Mouse (Mus musculus): ENCODE measurements around the gene Cdhr5. TPM values are rescaled to one million over a fixed set of nuclear protein-coding genes. Genes with fewer than 3 reads are reported as not detected.

Gene Cdhr5
- polyA plus RNA-seq, 1 experiment = 145 TPM

DNA sequence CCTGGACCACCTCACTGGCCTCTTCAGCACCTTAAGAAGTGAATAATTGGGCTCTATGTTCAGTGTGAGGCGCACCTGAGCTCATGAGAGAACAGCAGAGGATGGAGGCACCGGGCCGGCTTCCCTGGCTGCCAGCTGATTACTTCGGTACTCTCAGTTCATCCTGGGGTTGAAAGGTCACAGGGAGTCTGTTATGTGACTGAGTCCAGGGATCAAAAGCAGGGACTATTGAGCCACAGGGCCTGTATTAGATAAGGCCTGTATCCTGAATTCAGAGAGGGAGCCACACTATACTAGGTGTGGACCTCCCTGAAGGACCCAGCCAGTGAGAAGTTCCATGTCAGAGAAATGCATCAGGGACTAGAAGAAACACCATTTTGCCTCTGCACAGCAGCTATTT lies 28.0 kb upstream of the Cdhr5 start:
- no peak for TF ChIP-seq CTCF (conservative IDR thresholded peaks at IDR 0.05; ENCODE audit: insufficient read depth, insufficient read length, low read depth, low read length)
- no peak for TF ChIP-seq POLR2A (IDR thresholded peaks at IDR 0.05; ENCODE audit: low read depth, low read length)

DNA sequence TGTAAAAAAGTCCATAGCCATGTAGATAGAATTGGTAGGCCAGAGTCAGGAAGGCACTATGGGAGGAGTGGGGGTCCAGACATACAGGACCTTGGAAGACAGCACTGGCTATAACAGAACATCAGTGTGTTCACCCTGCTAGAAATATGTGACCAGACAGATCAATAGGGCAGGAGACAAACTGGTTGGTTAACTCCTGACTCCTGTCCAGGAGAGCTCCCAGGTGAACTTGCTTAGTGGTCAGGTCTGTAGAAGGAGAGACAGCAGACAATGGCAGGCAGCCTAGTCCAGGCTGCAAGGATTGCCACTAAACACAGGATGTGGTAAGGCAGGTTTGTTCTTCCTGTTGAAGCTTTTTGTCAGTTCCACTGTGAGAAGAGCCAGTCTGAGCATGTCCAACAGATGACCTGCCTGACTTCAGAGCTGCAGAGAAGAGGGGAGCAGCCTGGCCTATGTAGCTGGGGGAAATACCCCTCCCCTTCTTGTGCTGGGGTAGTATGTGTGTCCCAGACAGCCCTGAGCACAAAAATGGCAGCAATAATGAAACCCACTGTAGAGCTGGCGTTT lies 26.2 kb upstream of the Cdhr5 start:
- TF ChIP-seq CTCF (conservative IDR thresholded peaks at IDR 0.05; ENCODE audit: insufficient read depth, insufficient read length, low read depth, low read length) (no peak), POLR2A (IDR thresholded peaks at IDR 0.05; ENCODE audit: low read depth, low read length) (no peak)
- 71% methylated on average over 1 of the region's 1 CpGs for WGBS
- Histone ChIP-seq H3K27ac (ENCODE audit: insufficient read depth, low read depth, low read length) (no peak overlapping the region), H3K36me3 (ENCODE audit: control insufficient read depth, insufficient read depth, low read length) (no peaks in the 10 kb centered on the region), H3K4me1 (ENCODE audit: control insufficient read depth, insufficient read depth, low read length) (peaks cover 3% of the 10 kb centered on the region; the same call in 1 of the 2 replicates), H3K27me3 (replicated peaks; ENCODE audit: control insufficient read depth, insufficient read depth, low read length) (no peaks in the 10 kb centered on the region), H3K4me3 (ENCODE audit: insufficient read depth, low read depth, low read length) (no peak overlapping the region)
- peak; percentile 56 for DNase-seq

More for the DNA sequence above, 28.0 kb upstream of the Cdhr5 start:
- Histone ChIP-seq H3K4me3 (ENCODE audit: insufficient read depth, low read depth, low read length) (no peak overlapping the region), H3K4me1 (ENCODE audit: control insufficient read depth, insufficient read depth, low read length) (peaks cover 3% of the 10 kb centered on the region; the same call in 1 of the 2 replicates), H3K27ac (ENCODE audit: insufficient read depth, low read depth, low read length) (no peak overlapping the region), H3K27me3 (replicated peaks; ENCODE audit: control insufficient read depth, insufficient read depth, low read length) (no peaks in the 10 kb centered on the region), H3K36me3 (ENCODE audit: control insufficient read depth, insufficient read depth, low read length) (no peaks in the 10 kb centered on the region)
- 55% methylated on average over 4 of the region's 4 CpGs for WGBS
- no peak for DNase-seq

DNA sequence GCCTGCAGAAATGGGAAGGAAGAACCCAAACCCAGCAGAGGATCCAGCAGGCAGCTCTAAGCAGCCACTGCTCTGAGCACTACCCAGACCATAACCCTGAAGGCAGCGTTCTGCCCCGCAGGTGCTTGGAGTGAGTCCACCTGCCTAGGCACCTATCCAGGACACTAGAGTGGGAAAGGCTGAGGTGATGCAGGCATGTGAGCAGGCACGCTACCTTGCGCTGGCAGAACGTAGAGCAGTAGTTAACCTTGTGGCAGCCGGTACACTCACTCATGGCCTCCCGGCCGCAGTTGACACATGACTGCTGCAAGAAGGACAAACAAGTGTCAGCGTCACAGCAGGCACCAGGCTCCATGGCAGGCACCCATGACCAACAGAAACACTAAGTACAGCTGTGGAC lies 24.8 kb upstream of the Cdhr5 start:
- Histone ChIP-seq H3K27me3 (replicated peaks; ENCODE audit: control insufficient read depth, insufficient read depth, low read length) (no peaks in the 10 kb centered on the region), H3K27ac (ENCODE audit: insufficient read depth, low read depth, low read length) (no peak overlapping the region), H3K4me3 (ENCODE audit: insufficient read depth, low read depth, low read length) (no peak overlapping the region), H3K4me1 (ENCODE audit: control insufficient read depth, insufficient read depth, low read length) (peaks cover 3% of the 10 kb centered on the region; the same call in 1 of the 2 replicates), H3K36me3 (ENCODE audit: control insufficient read depth, insufficient read depth, low read length) (no peaks in the 10 kb centered on the region)
- TF ChIP-seq CTCF (conservative IDR thresholded peaks at IDR 0.05; ENCODE audit: insufficient read depth, insufficient read length, low read depth, low read length) (no peak), POLR2A (IDR thresholded peaks at IDR 0.05; ENCODE audit: low read depth, low read length) (no peak)
- 73% methylated on average over 9 of the region's 9 CpGs for WGBS
- peak; percentile 73 for DNase-seq

DNA sequence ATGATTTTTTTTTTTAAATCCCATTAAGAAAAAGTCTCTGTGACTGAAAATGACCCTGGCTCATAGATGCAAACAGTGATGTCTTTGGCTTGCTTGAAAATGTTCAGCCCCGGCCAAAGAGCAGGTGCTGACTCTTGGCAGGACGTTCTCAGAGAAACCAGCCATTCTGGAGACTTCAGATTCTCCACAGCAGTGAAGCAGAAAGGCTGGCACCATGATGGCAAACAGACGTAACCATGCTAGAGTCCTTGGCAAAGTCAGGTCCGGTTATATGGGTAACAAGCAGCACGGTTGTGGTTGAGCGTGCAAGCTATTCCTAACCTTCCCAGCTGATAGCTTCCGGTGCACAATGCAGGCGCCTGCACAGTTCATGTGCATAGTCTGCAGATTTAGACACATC lies 22.6 kb upstream of the Cdhr5 start:
- WGBS = 81% methylated on average over 8 of the region's 8 CpGs
- H3K4me1 ChIP-seq (ENCODE audit: control insufficient read depth, insufficient read depth, low read length) = peaks cover 3% of the 10 kb centered on the region; the same call in 1 of the 2 replicates
- no peaks in the 10 kb centered on the region for H3K36me3 ChIP-seq (ENCODE audit: control insufficient read depth, insufficient read depth, low read length)
- DNase-seq = peak; percentile 41
- TF ChIP-seq CTCF (conservative IDR thresholded peaks at IDR 0.05; ENCODE audit: insufficient read depth, insufficient read length, low read depth, low read length) (no peak), POLR2A (IDR thresholded peaks at IDR 0.05; ENCODE audit: low read depth, low read length) (no peak)
- H3K4me3 ChIP-seq (ENCODE audit: insufficient read depth, low read depth, low read length) = no peak overlapping the region
- H3K27ac ChIP-seq (ENCODE audit: insufficient read depth, low read depth, low read length) = no peak overlapping the region
- 0 out of 2 replicates have a peak, but pooled peaks cover 2% of the 10 kb centered on the region for H3K27me3 ChIP-seq (replicated peaks; ENCODE audit: control insufficient read depth, insufficient read depth, low read length)

GRCm38 (mm10) chr7:141297926-141298650 lies 21.5 kb upstream of the Cdhr5 start:
- Histone ChIP-seq H3K4me3 (ENCODE audit: insufficient read depth, low read depth, low read length) (no peak overlapping the region), H3K27me3 (replicated peaks; ENCODE audit: control insufficient read depth, insufficient read depth, low read length) (peaks cover 3% of the 10 kb centered on the region; the same call in 1 of the 2 replicates), H3K36me3 (ENCODE audit: control insufficient read depth, insufficient read depth, low read length) (no peaks in the 10 kb centered on the region), H3K27ac (ENCODE audit: insufficient read depth, low read depth, low read length) (no peak overlapping the region), H3K4me1 (ENCODE audit: control insufficient read depth, insufficient read depth, low read length) (peaks cover 8% of the 10 kb centered on the region)
- no peak for TF ChIP-seq POLR2A (IDR thresholded peaks at IDR 0.05; ENCODE audit: low read depth, low read length)
- TF ChIP-seq CTCF (conservative IDR thresholded peaks at IDR 0.05; ENCODE audit: insufficient read depth, insufficient read length, low read depth, low read length) = no peak
- DNase-seq = no peak
- WGBS = 84% methylated on average over 3 of the region's 3 CpGs

- no peaks in the 10 kb centered on the region for H3K36me3 ChIP-seq (ENCODE audit: control insufficient read depth, insufficient read depth, low read length)
- WGBS = 10% methylated on average over 22 of the region's 22 CpGs
- peaks cover 3% of the 10 kb centered on the region; the same call in 1 of the 2 replicates for H3K27me3 ChIP-seq (replicated peaks; ENCODE audit: control insufficient read depth, insufficient read depth, low read length)
- H3K27ac ChIP-seq (ENCODE audit: insufficient read depth, low read depth, low read length) = no peak overlapping the region
- no peak for DNase-seq
- H3K4me1 ChIP-seq (ENCODE audit: control insufficient read depth, insufficient read depth, low read length) = peaks cover 5% of the 10 kb centered on the region
- 0 out of 2 replicates have a peak overlapping the region, but pooled peaks have one; percentile 3 for H3K4me3 ChIP-seq (ENCODE audit: insufficient read depth, low read depth, low read length)
- TF ChIP-seq CTCF (conservative IDR thresholded peaks at IDR 0.05; ENCODE audit: insufficient read depth, insufficient read length, low read depth, low read length) (no peak), POLR2A (IDR thresholded peaks at IDR 0.05; ENCODE audit: low read depth, low read length) (no peak)
These were observed 17.9 kb upstream of the Cdhr5 start for GRCm38 (mm10) chr7:141294479-141294878.

DNA sequence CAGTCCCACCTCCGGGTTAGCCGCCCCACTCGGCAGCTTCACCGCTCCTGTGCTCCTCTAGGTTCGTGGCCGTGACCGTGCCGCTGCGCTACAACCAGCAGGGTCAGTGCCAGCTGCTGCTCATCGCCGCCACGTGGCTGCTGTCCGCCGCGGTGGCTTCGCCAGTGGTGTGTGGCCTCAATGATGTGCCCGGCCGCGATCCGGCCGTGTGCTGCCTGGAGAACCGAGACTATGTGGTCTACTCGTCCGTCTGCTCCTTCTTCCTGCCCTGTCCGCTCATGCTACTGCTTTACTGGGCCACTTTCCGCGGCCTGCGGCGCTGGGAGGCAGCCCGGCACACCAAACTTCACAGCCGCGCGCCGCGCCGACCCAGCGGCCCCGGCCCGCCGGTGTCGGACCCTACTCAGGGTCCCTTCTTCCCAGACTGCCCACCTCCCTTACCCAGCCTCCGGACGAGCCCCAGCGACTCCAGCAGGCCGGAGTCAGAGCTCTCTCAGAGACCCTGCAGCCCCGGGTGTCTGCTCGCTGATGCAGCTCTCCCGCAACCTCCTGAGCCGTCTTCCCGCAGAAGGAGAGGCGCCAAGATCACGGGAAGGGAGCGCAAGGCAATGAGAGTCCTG lies 17.4 kb upstream of the Cdhr5 start:
- under 1% methylated on average over 53 of the region's 53 CpGs for WGBS
- Histone ChIP-seq H3K4me3 (ENCODE audit: insufficient read depth, low read depth, low read length) (no peak overlapping the region; the same call in 1 of the 2 replicates), H3K27me3 (replicated peaks; ENCODE audit: control insufficient read depth, insufficient read depth, low read length) (peaks cover 3% of the 10 kb centered on the region; the same call in 1 of the 2 replicates), H3K4me1 (ENCODE audit: control insufficient read depth, insufficient read depth, low read length) (peaks cover 5% of the 10 kb centered on the region), H3K36me3 (ENCODE audit: control insufficient read depth, insufficient read depth, low read length) (no peaks in the 10 kb centered on the region), H3K27ac (ENCODE audit: insufficient read depth, low read depth, low read length) (no peak overlapping the region)
- DNase-seq = peak; percentile 43
- peak; percentile 25; the same call in 1 of the 2 replicates for TF ChIP-seq CTCF (conservative IDR thresholded peaks at IDR 0.05; ENCODE audit: insufficient read depth, insufficient read length, low read depth, low read length)
- TF ChIP-seq POLR2A (IDR thresholded peaks at IDR 0.05; ENCODE audit: low read depth, low read length) = no peak
